Mouse (Mus musculus): ENCODE data around the gene Mras.

The Mras gene

GRCm38 (mm10) chr9:99437031-99437764, at the start of gene Mras:
TSS of gene Mras (minus strand) at chr9:99437381.
- no peak for DNase-seq (ENCODE audit: low read depth, low spot score)

- DNase-seq (ENCODE audit: low read depth, low spot score), result no peak
Measured at GRCm38 (mm10) chr9:99485144-99485543, 48.0 kb upstream of the Mras start.

DNA sequence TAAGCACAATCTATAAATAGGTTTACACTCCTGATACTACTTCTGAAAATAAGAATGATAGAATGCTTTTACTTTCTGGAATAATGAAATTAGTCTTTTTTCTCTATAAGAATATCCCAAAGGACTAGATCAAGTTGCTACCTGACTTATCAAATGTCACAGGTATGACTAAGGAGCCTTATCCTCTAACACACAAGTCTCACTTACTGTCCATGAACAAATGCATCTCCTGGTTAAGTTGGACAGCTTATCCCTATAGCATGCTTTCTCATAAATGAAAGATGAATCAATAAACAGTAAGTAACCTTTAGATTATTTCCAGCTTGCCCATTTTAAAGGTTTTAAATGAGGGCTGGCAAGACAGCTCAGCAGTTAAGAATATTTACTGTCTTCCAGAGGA, 47.5 kb upstream of the Mras start:
- no peak for DNase-seq (ENCODE audit: low read depth, low spot score)

DNA sequence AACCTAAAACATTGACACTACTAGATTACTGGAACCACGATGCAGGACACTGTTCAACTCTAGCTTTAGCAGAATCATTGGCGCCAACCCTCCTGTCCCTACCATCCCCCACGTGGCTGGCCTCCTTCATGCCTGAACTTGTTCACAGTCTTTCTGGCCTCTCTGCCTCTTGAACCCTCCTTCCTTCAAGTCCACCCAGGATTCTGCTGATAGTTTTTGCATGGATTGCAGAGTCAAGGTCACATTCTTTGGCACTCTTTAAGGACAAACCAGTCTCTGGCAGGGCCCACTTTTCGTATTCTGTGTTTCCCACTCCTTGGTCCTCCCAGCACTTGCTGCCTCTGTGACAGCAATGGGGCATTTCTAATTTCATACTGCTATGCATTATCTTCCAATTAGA, 46.0 kb upstream of the Mras start:
- DNase-seq (ENCODE audit: low read depth, low spot score), result no peak

DNA sequence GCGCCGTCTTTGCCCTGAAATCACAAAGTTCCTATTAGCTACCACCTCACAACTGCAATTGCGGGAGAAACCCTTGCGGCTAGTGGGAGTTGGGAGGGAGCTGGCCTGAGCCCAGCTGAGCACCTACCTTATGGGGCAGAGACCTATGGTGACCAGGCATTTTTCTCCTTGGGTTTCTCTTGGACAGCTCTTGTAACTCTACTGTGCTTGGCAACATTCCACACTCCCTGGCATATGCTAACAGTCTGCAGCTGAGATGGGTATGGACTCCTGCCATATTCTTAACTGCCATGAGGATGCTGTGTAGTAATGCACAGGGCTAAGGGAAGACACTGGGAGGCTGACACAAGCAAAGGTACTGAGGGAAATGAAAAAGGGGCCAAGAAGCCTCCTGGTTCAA, 43.6 kb upstream of the Mras start:
- no peak for DNase-seq (ENCODE audit: low read depth, low spot score)

DNA sequence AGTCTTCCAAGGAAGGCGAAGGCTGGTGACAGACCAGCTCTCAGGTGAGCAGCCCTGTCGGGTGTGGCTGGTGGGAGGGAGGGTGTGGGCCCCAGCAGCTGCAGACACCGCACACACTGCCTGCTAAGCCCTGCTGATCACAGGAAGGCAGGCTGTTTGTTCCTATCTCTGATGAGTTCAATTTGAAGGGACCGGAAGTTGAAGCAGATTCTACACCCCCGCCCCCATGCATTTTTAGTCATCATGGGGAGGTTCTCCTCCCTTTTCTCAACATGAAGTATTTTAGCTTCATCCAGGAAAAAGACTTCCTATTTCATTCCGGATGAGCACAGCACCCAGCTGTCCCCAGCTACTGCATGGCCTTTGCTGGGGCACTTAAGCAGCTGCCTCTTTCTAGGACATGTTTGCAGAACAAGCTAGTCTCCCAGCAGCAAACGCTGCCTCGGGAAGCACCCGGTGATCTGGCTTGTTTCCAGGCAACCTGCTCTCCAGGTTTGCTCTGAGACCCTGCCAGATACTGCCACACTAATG, 42.1 kb upstream of the Mras start:
- DNase-seq (ENCODE audit: low read depth, low spot score), result no peak

GRCm38 (mm10) chr9:99471334-99471733, 34.2 kb upstream of the Mras start:
- no peak for DNase-seq (ENCODE audit: low read depth, low spot score)

DNA sequence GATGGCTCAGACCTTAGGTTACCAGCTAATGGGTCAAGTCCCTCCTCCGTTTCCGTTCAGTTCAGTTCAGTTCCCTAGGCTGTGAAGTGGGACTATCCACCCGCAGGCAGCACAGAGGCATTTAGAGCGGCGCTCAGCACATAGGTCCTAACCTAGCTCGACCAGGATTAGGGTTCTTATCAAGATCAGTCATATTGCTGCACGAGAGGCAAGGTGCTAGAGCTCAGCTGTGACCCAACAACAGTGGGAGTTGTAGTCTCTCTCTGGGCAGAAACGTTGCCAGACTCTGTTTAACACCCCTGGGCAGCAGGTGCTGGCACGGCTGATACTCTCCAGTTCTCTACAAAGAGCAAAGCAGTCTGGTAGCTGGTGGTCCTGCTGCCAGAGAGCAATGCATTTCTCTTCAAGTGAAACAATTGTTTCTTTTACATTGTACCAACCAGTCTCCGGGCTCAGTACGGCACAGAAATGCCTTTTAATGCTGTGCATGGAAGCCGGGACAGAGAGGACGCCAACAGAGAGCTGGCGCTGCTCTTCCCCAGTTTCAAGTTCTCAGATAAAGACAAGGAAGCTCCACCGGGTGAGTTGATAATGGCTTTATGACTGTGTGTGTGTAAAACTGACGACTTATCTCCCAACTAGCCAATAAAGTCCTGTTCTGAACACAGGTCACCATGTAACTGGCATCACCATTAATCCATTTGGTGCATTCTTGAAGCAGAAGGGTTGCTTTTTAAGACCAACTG, 33.3 kb upstream of the Mras start:
- DNase-seq (ENCODE audit: low read depth, low spot score), result no peak

GRCm38 (mm10) chr9:99469681-99470273, 32.6 kb upstream of the Mras start:
- DNase-seq (ENCODE audit: low read depth, low spot score), result peak; percentile 26

- DNase-seq (ENCODE audit: low read depth, low spot score), result no peak
Measured at GRCm38 (mm10) chr9:99468572-99468971, 31.4 kb upstream of the Mras start.

GRCm38 (mm10) chr9:99464876-99465275, 27.7 kb upstream of the Mras start:
- DNase-seq (ENCODE audit: low read depth, low spot score), result no peak

GRCm38 (mm10) chr9:99459730-99460129, 22.5 kb upstream of the Mras start:
- DNase-seq (ENCODE audit: low read depth, low spot score), result no peak

GRCm38 (mm10) chr9:99458529-99459208, 21.5 kb upstream of the Mras start:
- no peak for DNase-seq (ENCODE audit: low read depth, low spot score)

- DNase-seq (ENCODE audit: low read depth, low spot score), result no peak
Measured at GRCm38 (mm10) chr9:99454211-99454610, 17.0 kb upstream of the Mras start.

- DNase-seq (ENCODE audit: low read depth, low spot score), result no peak
Measured at GRCm38 (mm10) chr9:99451161-99451560, 14.0 kb upstream of the Mras start, which contains the start of gene Nme9. TSS of gene Nme9 (plus strand) at chr9:99451475.

GRCm38 (mm10) chr9:99449886-99450647, 12.9 kb upstream of the Mras start:
- no peak for DNase-seq (ENCODE audit: low read depth, low spot score)

- no peak for DNase-seq (ENCODE audit: low read depth, low spot score)
Measured at GRCm38 (mm10) chr9:99447323-99447722, 10.1 kb upstream of the Mras start.

DNA sequence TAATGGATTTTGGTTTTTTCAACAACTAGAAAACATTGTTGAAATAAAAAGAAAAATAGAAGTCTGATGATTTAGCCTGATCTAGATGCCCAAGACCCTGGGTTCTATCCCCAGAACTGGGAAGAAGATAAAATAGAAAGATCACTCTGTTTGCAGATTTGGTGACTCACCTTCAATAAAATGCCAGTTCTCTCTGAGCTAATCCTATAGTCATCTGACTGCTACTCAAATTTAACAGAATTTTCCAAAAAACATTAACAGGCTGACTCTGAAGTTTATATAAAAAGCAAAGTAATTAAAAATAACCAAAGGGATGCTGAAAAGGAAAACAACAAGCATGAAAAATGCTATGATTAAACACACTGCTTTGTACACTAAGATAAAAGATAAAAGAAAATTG, 9.1 kb upstream of the Mras start:
- DNase-seq (ENCODE audit: low read depth, low spot score), result no peak

- DNase-seq (ENCODE audit: low read depth, low spot score), result no peak
Measured at GRCm38 (mm10) chr9:99444590-99445178, 7.5 kb upstream of the Mras start.

DNA sequence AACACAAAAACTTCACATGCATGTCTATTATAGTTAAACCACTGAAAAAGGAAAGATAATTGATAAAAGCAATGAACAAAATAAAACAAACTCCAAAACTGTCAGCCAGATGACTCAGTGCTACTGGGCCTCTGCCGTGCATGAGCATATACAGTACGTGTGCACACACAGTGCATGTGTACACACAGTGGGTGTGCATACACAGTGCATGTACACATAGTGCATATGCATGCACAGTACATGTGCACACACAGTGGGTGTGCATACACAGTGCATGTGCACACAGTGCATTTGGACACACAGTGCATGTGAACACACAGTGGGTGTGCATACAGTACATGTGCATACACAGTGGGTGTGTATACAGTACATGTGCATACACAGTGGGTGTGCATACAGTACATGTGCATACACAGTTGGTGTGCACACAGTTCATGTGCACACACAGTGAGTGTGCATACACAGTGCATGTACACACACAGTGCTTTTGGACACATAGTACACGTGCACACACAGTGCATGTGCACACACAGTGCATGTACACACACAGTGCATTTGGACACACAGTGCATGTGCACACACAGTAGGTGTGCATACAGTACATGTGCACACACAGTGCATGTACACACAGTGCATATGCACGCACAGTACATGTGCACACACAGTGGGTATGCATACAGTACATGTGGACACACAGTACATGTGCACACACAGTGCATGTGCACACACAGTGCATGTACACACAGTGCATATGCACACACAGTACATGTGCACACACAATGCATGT, 4.7 kb upstream of the Mras start:
- no peak for DNase-seq (ENCODE audit: low read depth, low spot score)

All from WW6 (cell line).